In the genomic region with DNA sequence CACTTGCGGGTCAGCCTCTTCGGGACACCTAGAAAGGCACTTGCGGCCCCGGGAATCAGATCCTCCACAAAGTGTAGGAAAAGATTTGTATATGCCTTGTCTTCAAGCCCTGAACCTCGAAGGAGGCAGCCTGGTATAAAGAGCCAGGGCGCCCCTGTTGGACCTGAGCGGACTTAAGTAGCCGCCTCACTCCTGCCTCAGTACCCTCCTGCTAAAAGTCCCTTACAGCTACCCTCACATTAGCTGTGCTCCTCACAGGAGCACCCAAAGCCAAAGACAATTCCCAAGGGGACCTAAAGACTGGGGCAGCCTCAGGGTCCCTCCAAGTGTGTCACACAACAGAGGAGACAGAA, we compare ENCODE assay signal across 8 mouse cellular contexts. TPM values are rescaled to one million over a fixed set of nuclear protein-coding genes. Genes with fewer than 3 reads are reported as not detected.
DNase-seq lines count a peak whose midpoint lies in the region; ATAC-seq lines count a peak whose summit lies in the region.

No protein-coding gene starts in this region.

- H3K36me3 ChIP-seq in kidney, embryonic 16.5 days (ENCODE audit: insufficient read depth, low read length) = no peaks in the 10 kb centered on the region
- H3K36me3 ChIP-seq in embryonic facial prominence, embryonic 14.5 days (ENCODE audit: control insufficient read depth, insufficient read depth, low read length) = no peaks in the 10 kb centered on the region
- H3K36me3 ChIP-seq in limb, embryonic 10.5 days = no peaks in the 10 kb centered on the region
- no peaks in the 10 kb centered on the region for H3K36me3 ChIP-seq in neural tube, embryonic 13.5 days

- no peak overlapping the region for H3K9ac ChIP-seq in kidney, embryonic 16.5 days (replicated peaks; ENCODE audit: low read length)
- H3K9ac ChIP-seq in embryonic facial prominence, embryonic 14.5 days (ENCODE audit: low read depth, low read length) = 0 out of 2 replicates have a peak overlapping the region, but pooled peaks have one; percentile 52
- peak overlapping the region; percentile 68 for H3K9ac ChIP-seq in neural tube, embryonic 13.5 days

- intact Hi-C loops in left cerebral cortex, postnatal 14 days (cut with DNase I) = no loop called here

- DNase-seq in kidney, postnatal 14 days = no peak
- no peak for DNase-seq in embryonic facial prominence, embryonic 14.5 days (ENCODE audit: low spot score)
- DNase-seq in limb, embryonic 10.5 days (ENCODE audit: low spot score) = no peak
- no peak for DNase-seq in left cerebral cortex, postnatal 14 days (ENCODE audit: low spot score in 2 of 2)
- no peak for DNase-seq in frontal cortex, postnatal 10 days (ENCODE audit: low spot score in 2 of 2)
- no peak for DNase-seq in adipocyte (ENCODE audit: low spot score)

- H3K27ac ChIP-seq in kidney, embryonic 16.5 days (ENCODE audit: low read length) = no peak overlapping the region
- no peak overlapping the region for H3K27ac ChIP-seq in embryonic facial prominence, embryonic 14.5 days (replicated peaks; ENCODE audit: low read depth, low read length)
- H3K27ac ChIP-seq in limb, embryonic 10.5 days = no peak overlapping the region
- H3K27ac ChIP-seq in neural tube, embryonic 13.5 days (replicated peaks) = no peak overlapping the region

- H3K4me3 ChIP-seq in kidney, embryonic 16.5 days (ENCODE audit: low read length) = peak overlapping the region; percentile 26
- H3K4me3 ChIP-seq in embryonic facial prominence, embryonic 14.5 days (ENCODE audit: low read depth, low read length) = peak overlapping the region; percentile 32
- peak overlapping the region; percentile 46 for H3K4me3 ChIP-seq in limb, embryonic 10.5 days
- peak overlapping the region; percentile 39 for H3K4me3 ChIP-seq in neural tube, embryonic 13.5 days

- peak overlapping the region; percentile 50 for H3K4me2 ChIP-seq in kidney, embryonic 16.5 days (replicated peaks; ENCODE audit: low read depth, low read length)
- peak overlapping the region; percentile 61 for H3K4me2 ChIP-seq in embryonic facial prominence, embryonic 14.5 days (ENCODE audit: low read depth, low read length)
- H3K4me2 ChIP-seq in neural tube, embryonic 13.5 days = peak overlapping the region; percentile 73

- WGBS in kidney, embryonic 16.5 days = 16% methylated on average over 8 of the region's 8 CpGs
- WGBS in embryonic facial prominence, embryonic 14.5 days = 17% methylated on average over 8 of the region's 8 CpGs
- WGBS in limb, embryonic 10.5 days = 13% methylated on average over 8 of the region's 8 CpGs
- 17% methylated on average over 8 of the region's 8 CpGs for WGBS in neural tube, embryonic 13.5 days

- H3K9me3 ChIP-seq in kidney, embryonic 16.5 days (ENCODE audit: low read length) = no peaks in the 10 kb centered on the region
- H3K9me3 ChIP-seq in embryonic facial prominence, embryonic 14.5 days (ENCODE audit: control insufficient read depth, low read length) = no peaks in the 10 kb centered on the region
- no peaks in the 10 kb centered on the region for H3K9me3 ChIP-seq in limb, embryonic 10.5 days (replicated peaks)
- H3K9me3 ChIP-seq in neural tube, embryonic 13.5 days = no peaks in the 10 kb centered on the region

- 0 out of 2 replicates have a peak, but pooled peaks cover 3% of the 10 kb centered on the region for H3K4me1 ChIP-seq in kidney, embryonic 16.5 days (ENCODE audit: insufficient read depth, low read length)
- peaks cover 6% of the 10 kb centered on the region; the same call in 1 of the 2 replicates for H3K4me1 ChIP-seq in embryonic facial prominence, embryonic 14.5 days (ENCODE audit: control insufficient read depth, insufficient read depth, low read length)
- peaks cover 20% of the 10 kb centered on the region for H3K4me1 ChIP-seq in limb, embryonic 10.5 days
- peaks cover 19% of the 10 kb centered on the region for H3K4me1 ChIP-seq in neural tube, embryonic 13.5 days (replicated peaks)

- ATAC-seq in kidney, embryonic 16.5 days (ENCODE audit: low FRiP score, low TSS enrichment) = no peak; the same call in 1 of the 2 replicates
- ATAC-seq in embryonic facial prominence, embryonic 14.5 days (ENCODE audit: low read depth) = no peak
- peak; percentile 27; the same call in 1 of the 2 replicates for ATAC-seq in neural tube, embryonic 13.5 days (ENCODE audit: low read depth)

- H3K27me3 ChIP-seq in kidney, embryonic 16.5 days (ENCODE audit: insufficient read depth, low read length) = peaks cover 25% of the 10 kb centered on the region
- H3K27me3 ChIP-seq in embryonic facial prominence, embryonic 14.5 days (replicated peaks; ENCODE audit: control insufficient read depth, insufficient read depth, low read length) = peaks cover 30% of the 10 kb centered on the region
- H3K27me3 ChIP-seq in limb, embryonic 10.5 days (ENCODE audit: low read depth, poor library complexity, severe bottlenecking) = peaks cover 48% of the 10 kb centered on the region
- H3K27me3 ChIP-seq in neural tube, embryonic 13.5 days = peaks cover 33% of the 10 kb centered on the region

RNA-seq across cellular contexts. Expression of a gene that starts 0.4 kb away (rescaled TPM):
- 0.59 and 0.95 TPM in 2 replicates for polyA plus RNA-seq in kidney, embryonic 16.5 days (2015; fragmentation: Nextera tagmentation; extraction: Ambion mirVana)
- 0.41 and 1.4 TPM in 2 replicates for polyA plus RNA-seq in embryonic facial prominence, embryonic 14.5 days (2014; fragmentation: Nextera tagmentation; extraction: Ambion mirVana)
- 0.16 and 0.23 TPM in 2 replicates for polyA plus RNA-seq in limb, embryonic 10.5 days (2016; fragmentation: Nextera tagmentation; extraction: Ambion mirVana)
- polyA plus RNA-seq in neural tube, embryonic 13.5 days (2015; fragmentation: Nextera tagmentation; extraction: Ambion mirVana) = 4.1 and 4.9 TPM in 2 replicates
- 10 to 100 TPM; 32.1 to 33.3 TPM for total RNA-seq in left cerebral cortex, postnatal 14 days (2021)

RNA-seq across cellular contexts. Expression of a gene that starts 8.4 kb away (rescaled TPM):
- 33.9 and 34.2 TPM in 2 replicates for polyA plus RNA-seq in kidney, embryonic 16.5 days (2015; fragmentation: Nextera tagmentation; extraction: Ambion mirVana)
- 27.5 and 29.1 TPM in 2 replicates for polyA plus RNA-seq in embryonic facial prominence, embryonic 14.5 days (2014; fragmentation: Nextera tagmentation; extraction: Ambion mirVana)
- 29.4 and 32.2 TPM in 2 replicates for polyA plus RNA-seq in limb, embryonic 10.5 days (2016; fragmentation: Nextera tagmentation; extraction: Ambion mirVana)
- polyA plus RNA-seq in neural tube, embryonic 13.5 days (2015; fragmentation: Nextera tagmentation; extraction: Ambion mirVana) = 36.8 and 37.4 TPM in 2 replicates
- total RNA-seq in left cerebral cortex, postnatal 14 days (2021) = 10 to 100 TPM; 33.0 to 37.4 TPM

RNA-seq across cellular contexts. Expression of a gene that starts 39.9 kb away (rescaled TPM):
- polyA plus RNA-seq in kidney, embryonic 16.5 days (2015; fragmentation: Nextera tagmentation; extraction: Ambion mirVana) = 190 and 194 TPM in 2 replicates
- 87.0 and 114 TPM in 2 replicates for polyA plus RNA-seq in embryonic facial prominence, embryonic 14.5 days (2014; fragmentation: Nextera tagmentation; extraction: Ambion mirVana)
- 235 and 259 TPM in 2 replicates for polyA plus RNA-seq in limb, embryonic 10.5 days (2016; fragmentation: Nextera tagmentation; extraction: Ambion mirVana)
- polyA plus RNA-seq in neural tube, embryonic 13.5 days (2015; fragmentation: Nextera tagmentation; extraction: Ambion mirVana) = 90.8 and 99.0 TPM in 2 replicates
- total RNA-seq in left cerebral cortex, postnatal 14 days (2021) = 100 to 1,000 TPM; 117 to 120 TPM
